Mouse (Mus musculus) limb, embryonic 12.5 days (tissue): ENCODE data around the gene Coasy. TPM values are rescaled to one million over a fixed set of nuclear protein-coding genes. Genes with fewer than 3 reads are reported as not detected.

Experiments
- polyA plus RNA-seq: library from polyadenylated mRNA; unstranded; fragments of >200 nt; fragmentation: Nextera tagmentation; extraction: Ambion mirVana; gene quantifications from 2 replicates; pipeline ENCODE4 v1.2.1, GENCODE M21; 2016

The Coasy gene
- polyA plus RNA-seq, 1 experiment from 2014 or later = 43.6 TPM

Other genes with a start within 250 kb of the Coasy start
- 20.4 and 20.6 TPM in 2 replicates for gene Stat5b, start 231.8 kb upstream of the Coasy start, polyA plus RNA-seq
- 4.0 and 5.5 TPM in 2 replicates for gene Stat5a, start 223.2 kb upstream of the Coasy start, polyA plus RNA-seq
- gene Stat3, start 143.0 kb upstream of the Coasy start, polyA plus RNA-seq = 40.5 and 40.8 TPM in 2 replicates
- 38.4 and 48.2 TPM in 2 replicates for gene Cavin1, start 111.7 kb upstream of the Coasy start, polyA plus RNA-seq
- 26.9 and 29.4 TPM in 2 replicates for gene Atp6v0a1, start 73.1 kb upstream of the Coasy start, polyA plus RNA-seq
- gene Naglu, start 12.6 kb upstream of the Coasy start, polyA plus RNA-seq = 8.0 and 8.1 TPM in 2 replicates
- gene Hsd17b1, start 4.2 kb upstream of the Coasy start, polyA plus RNA-seq = not detected in 2 replicates
- gene Mlx, start 4.7 kb downstream of the Coasy start, polyA plus RNA-seq = 40.4 and 43.1 TPM in 2 replicates
- 54.3 and 55.7 TPM in 2 replicates for gene Psmc3ip, start 12.9 kb downstream of the Coasy start, polyA plus RNA-seq
- gene Retreg3, start 37.3 kb downstream of the Coasy start, polyA plus RNA-seq = 18.8 and 19.1 TPM in 2 replicates
- 87.6 and 90.7 TPM in 2 replicates for gene Tubg1, start 37.4 kb downstream of the Coasy start, polyA plus RNA-seq
- gene Tubg2, start 73.3 kb downstream of the Coasy start, polyA plus RNA-seq = 6.3 and 6.4 TPM in 2 replicates
- gene Cntnap1, start 88.0 kb downstream of the Coasy start, polyA plus RNA-seq = 0.24 and 0.27 TPM in 2 replicates
- 5.3 and 7.0 TPM in 2 replicates for gene Plekhh3, start 88.8 kb downstream of the Coasy start, polyA plus RNA-seq
- 0.24 TPM in 1 of 2 replicates, not detected in the other for gene Ccr10, start 92.9 kb downstream of the Coasy start, polyA plus RNA-seq
- 14.2 and 16.4 TPM in 2 replicates for gene Ezh1, start 143.9 kb downstream of the Coasy start, polyA plus RNA-seq
- 53.0 and 61.5 TPM in 2 replicates for gene Ramp2, start 163.5 kb downstream of the Coasy start, polyA plus RNA-seq
- gene Vps25, start 171.1 kb downstream of the Coasy start, polyA plus RNA-seq = 94.1 and 104 TPM in 2 replicates
- gene Wnk4, start 178.0 kb downstream of the Coasy start, polyA plus RNA-seq = 9.4 and 12.4 TPM in 2 replicates
- 1.0 and 1.6 TPM in 2 replicates for gene Cntd1, start 196.4 kb downstream of the Coasy start, polyA plus RNA-seq
- gene Coa3, start 196.5 kb downstream of the Coasy start, polyA plus RNA-seq = 193 and 204 TPM in 2 replicates
- 126 and 129 TPM in 2 replicates for gene Becn1, start 219.7 kb downstream of the Coasy start, polyA plus RNA-seq
- gene Psme3, start 233.6 kb downstream of the Coasy start, polyA plus RNA-seq = 154 and 167 TPM in 2 replicates
- gene Aoc2, start 242.5 kb downstream of the Coasy start, polyA plus RNA-seq = 2.0 and 2.3 TPM in 2 replicates
- 0.05 TPM in 1 of 2 replicates, not detected in the other for gene Aoc3, start 248.0 kb downstream of the Coasy start, polyA plus RNA-seq